Mouse (Mus musculus): ENCODE measurements at regions not wholly inside any gene's neighbourhood (a gene's known extent, or its start where the extent isn't known, plus 50 kb on each side); places are given as distances from the start of the nearest gene placed in this dataset.

- no peak overlapping the region for H3K4me3 ChIP-seq
- peak; percentile 28 for DNase-seq
- H3K27ac ChIP-seq, result no peak overlapping the region
- TF ChIP-seq CTCF (IDR thresholded peaks at IDR 0.05), result no peak
- intact Hi-C loops (cut with DNase I), result no loop called here
Measured at GRCm38 (mm10) chr5:118908224-118908623, 347.7 kb downstream of the Med13l start.

GRCm38 (mm10) chr5:118909756-118910155, 349.3 kb downstream of the Med13l start:
- no peak for TF ChIP-seq CTCF (IDR thresholded peaks at IDR 0.05)
- H3K27ac ChIP-seq, result no peak overlapping the region
- intact Hi-C loops (cut with DNase I), result no loop called here
- DNase-seq, result no peak
- H3K4me3 ChIP-seq, result no peak overlapping the region

GRCm38 (mm10) chr5:118914191-118914750, 353.8 kb downstream of the Med13l start:
- intact Hi-C loops (cut with DNase I), result no loop called here
- no peak for TF ChIP-seq CTCF (IDR thresholded peaks at IDR 0.05)
- DNase-seq, result no peak
- H3K4me3 ChIP-seq, result no peak overlapping the region
- H3K27ac ChIP-seq, result no peak overlapping the region

GRCm38 (mm10) chr5:118923357-118923756, 362.9 kb downstream of the Med13l start:
- DNase-seq, result no peak
- no peak for TF ChIP-seq CTCF (IDR thresholded peaks at IDR 0.05)
- intact Hi-C loops (cut with DNase I), result no loop called here
- Histone ChIP-seq H3K4me3 (no peak overlapping the region), H3K27ac (no peak overlapping the region)

GRCm38 (mm10) chr5:118929037-118929436, 368.6 kb downstream of the Med13l start:
- intact Hi-C loops (cut with DNase I), result no loop called here
- DNase-seq, result no peak
- Histone ChIP-seq H3K4me3 (no peak overlapping the region), H3K27ac (no peak overlapping the region)
- TF ChIP-seq CTCF (IDR thresholded peaks at IDR 0.05), result peak; percentile 26; the same call in 1 of the 2 replicates

- H3K27ac ChIP-seq, result no peak overlapping the region
- no peak for TF ChIP-seq CTCF (IDR thresholded peaks at IDR 0.05)
- intact Hi-C loops (cut with DNase I), result no loop called here
- no peak for DNase-seq
- H3K4me3 ChIP-seq, result no peak overlapping the region
Measured at GRCm38 (mm10) chr5:118929990-118930501, 369.6 kb downstream of the Med13l start.

GRCm38 (mm10) chr5:118939336-118940039, 379.0 kb downstream of the Med13l start:
- DNase-seq, result no peak
- Histone ChIP-seq H3K27ac (no peak overlapping the region), H3K4me3 (no peak overlapping the region)
- intact Hi-C loops (cut with DNase I), result no loop called here
- no peak for TF ChIP-seq CTCF (IDR thresholded peaks at IDR 0.05)

GRCm38 (mm10) chr5:118944256-118944655, 383.8 kb downstream of the Med13l start:
- TF ChIP-seq CTCF (IDR thresholded peaks at IDR 0.05), result no peak
- intact Hi-C loops (cut with DNase I), result no loop called here

GRCm38 (mm10) chr5:118946090-118946489, 385.6 kb downstream of the Med13l start:
- TF ChIP-seq CTCF (IDR thresholded peaks at IDR 0.05), result no peak
- intact Hi-C loops (cut with DNase I), result no loop called here
- peak overlapping the region; percentile 15; the same call in 1 of the 2 replicates for H3K4me3 ChIP-seq
- no peak for DNase-seq
- no peak overlapping the region for H3K27ac ChIP-seq

More at GRCm38 (mm10) chr5:118944256-118944655, 383.8 kb downstream of the Med13l start:
- no peak overlapping the region for H3K27ac ChIP-seq
- DNase-seq, result no peak
- no peak overlapping the region for H3K4me3 ChIP-seq

GRCm38 (mm10) chr5:118946994-118947393, 386.5 kb downstream of the Med13l start:
- H3K4me3 ChIP-seq, result no peak overlapping the region
- no peak for TF ChIP-seq CTCF (IDR thresholded peaks at IDR 0.05)
- no peak overlapping the region for H3K27ac ChIP-seq
- intact Hi-C loops (cut with DNase I), result no loop called here
- no peak for DNase-seq

GRCm38 (mm10) chr5:118948119-118948786, 387.8 kb downstream of the Med13l start:
- no peak for DNase-seq
- intact Hi-C loops (cut with DNase I), result no loop called here
- TF ChIP-seq CTCF (IDR thresholded peaks at IDR 0.05), result no peak
- Histone ChIP-seq H3K4me3 (no peak overlapping the region), H3K27ac (no peak overlapping the region)

- no peak for TF ChIP-seq CTCF (IDR thresholded peaks at IDR 0.05)
- intact Hi-C loops (cut with DNase I), result loop anchor here (1.0 kb wide), 1 partner anchor 30 kb away; no protein-coding TSS in a partner anchor
- DNase-seq, result peak; percentile 47
- Histone ChIP-seq H3K27ac (peak overlapping the region; percentile 70), H3K4me3 (no peak overlapping the region)
Measured at GRCm38 (mm10) chr5:118951067-118951466, 390.6 kb downstream of the Med13l start.

- intact Hi-C loops (cut with DNase I), result no loop called here
Measured at GRCm38 (mm10) chr5:118960521-118961001, 400.1 kb downstream of the Med13l start.

More at GRCm38 (mm10) chr5:118960521-118961001, 400.1 kb downstream of the Med13l start:
- no peak for TF ChIP-seq CTCF (IDR thresholded peaks at IDR 0.05)
- Histone ChIP-seq H3K4me3 (no peak overlapping the region), H3K27ac (no peak overlapping the region)
- no peak for DNase-seq

Data from gastrocnemius, adult 2 months (tissue).